23 mouse cellular contexts compared by ENCODE assay signal in the genomic region with DNA sequence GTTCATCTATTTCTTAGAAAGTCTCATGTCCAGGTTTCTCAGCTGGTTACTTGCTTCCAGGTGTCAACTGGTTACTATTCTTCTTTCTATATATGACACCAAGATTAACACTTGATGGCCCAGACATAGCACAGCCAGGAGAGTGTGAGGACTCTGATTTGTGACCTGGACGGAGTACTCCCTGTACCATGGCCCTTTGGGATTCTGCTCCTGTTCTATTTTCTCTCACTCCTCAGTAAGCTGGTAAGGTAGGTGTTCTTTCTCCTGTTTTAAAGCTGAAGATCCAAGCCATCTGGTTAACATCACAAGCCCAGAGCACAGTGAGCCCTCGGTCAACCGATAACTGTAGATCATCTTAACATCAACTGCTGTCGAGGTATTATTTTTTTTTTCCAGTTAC. TPM values are rescaled to one million over a fixed set of nuclear protein-coding genes. Genes with fewer than 3 reads are reported as not detected.
DNase-seq lines count a peak whose midpoint lies in the region; ATAC-seq lines count a peak whose summit lies in the region.
"Had no signal": no experiment of that assay in that cellular context is flagged by ENCODE, and none has a peak within 500 bp of the region (broad histone marks: within the 10 kb centered on the region; RNA-seq: fewer than 3 reads in every experiment).

No protein-coding gene starts in this region.

- no peaks in the 10 kb centered on the region for H3K9me3 ChIP-seq in heart, embryonic 11.5 days (replicated peaks; ENCODE audit: control insufficient read depth, low read length)
- H3K9me3 ChIP-seq in heart, embryonic 16.5 days (replicated peaks; ENCODE audit: control insufficient read depth, low read length) = no peaks in the 10 kb centered on the region
- no peaks in the 10 kb centered on the region for H3K9me3 ChIP-seq in liver, embryonic 12.5 days (replicated peaks)
- H3K9me3 ChIP-seq: embryonic facial prominence, embryonic 12.5 days; hindbrain, embryonic 13.5 days; limb, embryonic 15.5 days had no signal

- H3K36me3 ChIP-seq in heart, embryonic 11.5 days (ENCODE audit: control insufficient read depth, insufficient read depth, low read length) = no peaks in the 10 kb centered on the region
- no peaks in the 10 kb centered on the region for H3K36me3 ChIP-seq in heart, embryonic 16.5 days (ENCODE audit: control insufficient read depth, insufficient read depth)
- H3K36me3 ChIP-seq in liver, embryonic 12.5 days = no peaks in the 10 kb centered on the region
- H3K36me3 ChIP-seq: embryonic facial prominence, embryonic 12.5 days; hindbrain, embryonic 13.5 days; limb, embryonic 15.5 days had no signal

- peak overlapping the region; percentile 11 for H3K4me2 ChIP-seq in heart, embryonic 11.5 days
- H3K4me2 ChIP-seq in heart, embryonic 16.5 days (ENCODE audit: low read depth, low read length) = peak overlapping the region; percentile 43
- H3K4me2 ChIP-seq in liver, embryonic 12.5 days = no peak overlapping the region
- H3K4me2 ChIP-seq: embryonic facial prominence, embryonic 12.5 days; hindbrain, embryonic 13.5 days; limb, embryonic 15.5 days had no signal

- ATAC-seq in heart, embryonic 11.5 days (replicated peaks; ENCODE audit: insufficient number of reproducible peaks, low FRiP score, low TSS enrichment) = peak; percentile 12; the same call in 1 of the 2 replicates
- no peak for ATAC-seq in heart, embryonic 16.5 days (replicated peaks; ENCODE audit: extremely low read depth, insufficient read depth, low FRiP score)
- no peak for ATAC-seq in liver, embryonic 12.5 days
- ATAC-seq in megakaryocyte-erythroid progenitor cell, adult 5-6 weeks (replicated peaks; ENCODE audit: low FRiP score, low TSS enrichment, poor library complexity, severe bottlenecking) = 0 out of 2 replicates have a peak, but pooled peaks have one; percentile 15
- ATAC-seq: forebrain, embryonic 14.5 days; liver, postnatal 0 days had no signal

- no peak overlapping the region; the same call in 1 of the 2 replicates for H3K9ac ChIP-seq in heart, embryonic 11.5 days (ENCODE audit: low read depth, low read length)
- H3K9ac ChIP-seq in heart, embryonic 16.5 days (ENCODE audit: low read length) = peak overlapping the region; percentile 13; the same call in 1 of the 2 replicates
- H3K9ac ChIP-seq in liver, embryonic 12.5 days = 0 out of 2 replicates have a peak overlapping the region, but pooled peaks have one; percentile 4
- H3K9ac ChIP-seq: embryonic facial prominence, embryonic 12.5 days; hindbrain, embryonic 13.5 days; limb, embryonic 15.5 days; liver, postnatal 0 days had no signal

- intact Hi-C loops in heart, postnatal 36 days (cut with DNase I) = loop anchor here (5.0 kb wide), 1 partner anchor 75 kb away; no protein-coding TSS in a partner anchor

- H3K27me3 ChIP-seq in heart, embryonic 11.5 days (ENCODE audit: control insufficient read depth, insufficient read depth, low read length) = no peaks in the 10 kb centered on the region
- no peaks in the 10 kb centered on the region for H3K27me3 ChIP-seq in heart, embryonic 16.5 days (ENCODE audit: control insufficient read depth, insufficient read depth, low read length)
- H3K27me3 ChIP-seq in liver, embryonic 12.5 days (replicated peaks) = 0 out of 2 replicates have a peak, but pooled peaks cover 5% of the 10 kb centered on the region
- H3K27me3 ChIP-seq: embryonic facial prominence, embryonic 12.5 days; hindbrain, embryonic 13.5 days had no signal

- peaks cover 28% of the 10 kb centered on the region for H3K4me1 ChIP-seq in heart, embryonic 11.5 days (ENCODE audit: control insufficient read depth, insufficient read depth, low read length)
- peaks cover 34% of the 10 kb centered on the region for H3K4me1 ChIP-seq in heart, embryonic 16.5 days (ENCODE audit: control insufficient read depth, insufficient read depth, low read length)
- peaks cover 12% of the 10 kb centered on the region for H3K4me1 ChIP-seq in liver, embryonic 12.5 days
- H3K4me1 ChIP-seq: embryonic facial prominence, embryonic 12.5 days; hindbrain, embryonic 13.5 days; limb, embryonic 15.5 days had no signal

- H3K27ac ChIP-seq in heart, embryonic 11.5 days (ENCODE audit: low read depth, low read length) = peak overlapping the region; percentile 91
- H3K27ac ChIP-seq in heart, embryonic 16.5 days (ENCODE audit: low read length) = peak overlapping the region; percentile 78
- 0 out of 2 replicates have a peak overlapping the region, but pooled peaks have one; percentile 2 for H3K27ac ChIP-seq in liver, embryonic 12.5 days
- H3K27ac ChIP-seq: embryonic facial prominence, embryonic 12.5 days; hindbrain, embryonic 13.5 days; layer of hippocampus, adult 2 months; left cerebral cortex, adult 2 months; limb, embryonic 15.5 days; macrophage had no signal

- H3K4me3 ChIP-seq in heart, embryonic 11.5 days (ENCODE audit: low read depth, low read length) = no peak overlapping the region
- H3K4me3 ChIP-seq in heart, embryonic 16.5 days (ENCODE audit: low read length) = no peak overlapping the region
- H3K4me3 ChIP-seq in liver, embryonic 12.5 days = no peak overlapping the region
- H3K4me3 ChIP-seq: embryonic facial prominence, embryonic 12.5 days; hindbrain, embryonic 13.5 days; layer of hippocampus, adult 2 months; left cerebral cortex, adult 2 months; limb, embryonic 15.5 days had no signal

- WGBS in heart, embryonic 11.5 days (ENCODE audit: insufficient replicate concordance) = 30% methylated on average over 4 of the region's 4 CpGs
- WGBS in heart, embryonic 16.5 days = 28% methylated on average over 4 of the region's 4 CpGs
- 57% methylated on average over 4 of the region's 4 CpGs for WGBS in liver, embryonic 12.5 days (ENCODE audit: insufficient replicate concordance)

- no peak for DNase-seq in heart, adult 18-20 months
- DNase-seq in heart, postnatal 36 days = no peak
- no peak for DNase-seq in liver
- DNase-seq: adrenal gland, postnatal 14 days; cerebellum, adult 11 months; cerebellum, adult 9-11 months; embryo, embryonic 11 days; gastrocnemius, postnatal 14 days; kidney, adult 2 months; kidney, postnatal 36 days; liver, postnatal 0 days; midbrain, embryonic 14.5 days had no signal

RNA-seq across cellular contexts. Expression of gene Scmh1, which starts 12.7 kb away (rescaled TPM):
- 67.0 and 72.9 TPM in 2 replicates for polyA plus RNA-seq in heart, embryonic 11.5 days (2014; fragmentation: Nextera tagmentation; extraction: Ambion mirVana)
- 10 to 100 TPM; 47.8 to 50.0 TPM for total RNA-seq in heart, adult 18-20 months (2021)
- 67.4 and 71.4 TPM in 2 replicates for polyA plus RNA-seq in heart, embryonic 16.5 days (2015; fragmentation: Nextera tagmentation; extraction: Ambion mirVana)
- total RNA-seq in heart, postnatal 36 days (2021) = 10 to 100 TPM; 56.4 to 59.8 TPM
- polyA plus RNA-seq in liver, embryonic 12.5 days (2016; fragmentation: Nextera tagmentation; extraction: Ambion mirVana) = 20.0 and 21.4 TPM in 2 replicates
- total RNA-seq in megakaryocyte-erythroid progenitor cell, adult 5-6 weeks (2014; fragmentation: Nextera tagmentation) = 27.6 and 65.7 TPM in 2 replicates
- total RNA-seq in megakaryocyte-erythroid progenitor cell, adult 5-6 weeks (2017) = 9.7 and 16.9 TPM in 2 replicates

Comparison
In these comparisons a context has a peak if more than half of its experiments do, and no peak if none do; other contexts are left out.
1. ATAC-seq: peak in heart, embryonic 11.5 days (single experiment) and megakaryocyte-erythroid progenitor cell, adult 5-6 weeks (single experiment); none in heart, embryonic 16.5 days (single experiment) and liver, embryonic 12.5 days (single experiment).
2. H3K27ac ChIP-seq: peak in every context shown above with its lines; median percentile 91 in heart, embryonic 11.5 days; 78 in heart, embryonic 16.5 days; 2 in liver, embryonic 12.5 days.